Mouse (Mus musculus) heart, postnatal 0 days (tissue): ENCODE data around the gene Grem2. TPM values are rescaled to one million over a fixed set of nuclear protein-coding genes. Genes with fewer than 3 reads are reported as not detected.

Experiments used
- ATAC-seq: fragments of 200-750 bp; cut with Nextera tagmentation; 2 replicates; pipeline ENCODE4 v1.8.0; 2017; ENCODE audit warnings: low read depth, moderate number of reproducible peaks, moderate library complexity; ENCODE audit not compliant: insufficient read depth
- DNase-seq: peaks from one replicate; pipeline ENCODE4 v3.0.0-alpha.2; 2016; ENCODE audit warnings: low spot score
- H3K27ac ChIP-seq: fragments of 300-500 bp; sonication (generic); 2 replicates; pipeline ENCODE4 v1.5.1; 2014; ENCODE audit warnings: low read depth, mild to moderate bottlenecking
- H3K27me3 ChIP-seq: fragments of 300-500 bp; sonication (generic); 2 replicates; pipeline ENCODE4 v1.6.1; 2014; ENCODE audit warnings: low read length, mixed read lengths; ENCODE audit not compliant: control insufficient read depth, insufficient read depth
- H3K36me3 ChIP-seq: fragments of 300-500 bp; sonication (generic); replicated peaks from 2 replicates; pipeline ENCODE4 v1.6.1; 2014; ENCODE audit warnings: low read length, mixed read lengths; ENCODE audit not compliant: control insufficient read depth, insufficient read depth
- H3K4me1 ChIP-seq: fragments of 300-500 bp; sonication (generic); 2 replicates; pipeline ENCODE4 v1.6.1; 2014; ENCODE audit warnings: antibody characterized with exemption; ENCODE audit not compliant: control insufficient read depth, insufficient read depth
- H3K4me2 ChIP-seq: fragments of 300-500 bp; sonication (generic); 2 replicates; pipeline ENCODE4 v1.6.1; 2014; ENCODE audit warnings: low read depth, mild to moderate bottlenecking, low read length, moderate library complexity
- H3K4me3 ChIP-seq: fragments of 300-500 bp; sonication (generic); 2 replicates; pipeline ENCODE4 v1.5.1; 2014; ENCODE audit warnings: low read depth, low read length
- H3K9ac ChIP-seq: fragments of 300-500 bp; sonication (generic); replicated peaks from 2 replicates; pipeline ENCODE4 v1.6.1; 2014; ENCODE audit warnings: low read depth, low read length, mixed read lengths
- H3K9me3 ChIP-seq: fragments of 300-500 bp; sonication (generic); replicated peaks from 2 replicates; pipeline ENCODE4 v1.6.1; 2016; ENCODE audit warnings: low read length; ENCODE audit not compliant: control insufficient read depth
- CTCF ChIP-seq: IDR thresholded peaks from 2 replicates; pipeline ENCODE4 v1.5.1; 2016; ENCODE audit warnings: antibody characterized with exemption, control low read depth, low read depth
- EP300 ChIP-seq: IDR thresholded peaks from 2 replicates; pipeline ENCODE4 v1.6.1; 2016; ENCODE audit warnings: antibody characterized with exemption, low read depth
- WGBS: fragments of 180-500 bp; shearing (Covaris S2); extraction: QIAGEN DNeasy Blood & Tissue Kit; methylation state at CpG from one replicate; pipeline ENCODE4 v1.1.7; 2014; 5-methylcytosine and 5-hydroxymethylcytosine counted together
- polyA plus RNA-seq: library from polyadenylated mRNA; unstranded; fragments of >200 nt; fragmentation: Nextera tagmentation; extraction: Ambion mirVana; gene quantifications from 2 replicates; pipeline ENCODE4 v1.2.1, GENCODE M21; 2015
- total RNA-seq: library from RNA; depleted of rRNA; stranded (reverse); fragments of >200 nt; gene quantifications from 2 replicates; pipeline ENCODE4 v1.2.3, GENCODE M21; 2014; ENCODE audit warnings: low replicate concordance

The Grem2 gene
- total and polyA plus RNA-seq, 2 experiments from 2014 or later, result 0.08 TPM; not detected in 1

DNA sequence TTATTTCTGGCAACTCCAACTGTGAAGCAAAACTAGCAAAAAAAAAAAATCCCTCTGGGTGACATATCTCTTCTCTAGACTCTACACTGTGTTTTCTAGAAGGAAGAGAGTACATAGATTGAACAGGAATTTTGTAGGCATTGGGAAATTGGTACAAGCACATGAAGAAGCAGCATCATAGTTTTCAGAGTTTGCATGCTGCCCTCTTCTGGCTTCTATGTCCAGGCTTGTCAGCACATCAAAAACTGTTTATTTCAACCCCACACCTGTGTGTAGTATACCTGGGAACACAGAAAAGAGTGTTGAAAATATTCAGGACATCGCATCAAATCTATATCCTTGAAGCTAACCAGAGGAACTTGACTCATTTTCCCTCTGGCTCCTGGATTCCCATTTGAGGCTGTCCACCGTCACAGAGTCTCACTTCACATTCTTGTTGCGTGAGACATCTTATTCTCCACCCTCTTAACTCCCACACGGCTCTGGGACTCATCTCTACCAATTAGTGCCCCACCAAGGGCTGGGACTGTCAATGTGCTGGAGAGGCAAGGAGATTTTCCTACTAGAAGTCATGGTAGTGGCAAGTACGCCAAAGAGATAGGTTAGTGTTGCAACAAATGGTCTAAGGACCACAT, 3.3 kb downstream of the Grem2 start:
- H3K27ac ChIP-seq, result no peak overlapping the region
- no peaks in the 10 kb centered on the region for H3K9me3 ChIP-seq
- H3K4me3 ChIP-seq, result no peak overlapping the region
- no peak overlapping the region for H3K9ac ChIP-seq
- no peak for ATAC-seq
- no peaks in the 10 kb centered on the region for H3K36me3 ChIP-seq
- WGBS, result 63% methylated on average over 5 of the region's 5 CpGs
- TF ChIP-seq EP300 (no peak), CTCF (no peak)
- DNase-seq, result no peak
- no peak overlapping the region for H3K4me2 ChIP-seq
- no peaks in the 10 kb centered on the region for H3K4me1 ChIP-seq
- no peaks in the 10 kb centered on the region; the same call in 1 of the 2 replicates for H3K27me3 ChIP-seq

DNA sequence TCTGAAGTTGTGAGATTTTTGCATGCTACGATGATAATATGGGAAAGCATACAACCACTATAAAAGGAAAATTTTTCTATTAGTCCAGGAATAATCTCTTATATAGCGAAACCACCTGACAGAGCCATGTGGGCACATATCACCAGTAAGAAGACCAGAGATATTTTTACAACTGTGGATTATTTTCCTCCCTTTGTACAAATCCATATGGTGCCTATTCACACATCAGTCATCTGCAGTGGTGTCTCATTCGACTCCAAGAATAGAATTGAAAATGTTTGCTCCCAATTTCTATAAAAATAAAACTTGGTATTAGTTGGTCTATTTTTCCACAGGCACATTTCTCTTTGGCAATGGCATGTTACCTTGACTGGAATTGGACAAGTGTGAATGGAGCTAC, 11.8 kb downstream of the Grem2 start:
- Histone ChIP-seq H3K9ac (no peak overlapping the region), H3K9me3 (no peaks in the 10 kb centered on the region), H3K4me2 (no peak overlapping the region), H3K27me3 (no peaks in the 10 kb centered on the region), H3K4me3 (no peak overlapping the region), H3K36me3 (no peaks in the 10 kb centered on the region), H3K4me1 (no peaks in the 10 kb centered on the region), H3K27ac (no peak overlapping the region)
- TF ChIP-seq EP300, result no peak
- no peak for TF ChIP-seq CTCF
- ATAC-seq, result no peak
- WGBS, result 74% methylated on average over 3 of the region's 3 CpGs
- DNase-seq, result no peak

GRCm38 (mm10) chr1:174908232-174908631, 13.4 kb downstream of the Grem2 start:
- ATAC-seq (no peak), DNase-seq (no peak)
- no peaks in the 10 kb centered on the region for H3K4me1 ChIP-seq
- no peak overlapping the region for H3K27ac ChIP-seq
- TF ChIP-seq CTCF, result no peak
- no peak for TF ChIP-seq EP300
- no peak overlapping the region for H3K9ac ChIP-seq
- no peaks in the 10 kb centered on the region for H3K9me3 ChIP-seq
- no peaks in the 10 kb centered on the region for H3K36me3 ChIP-seq
- H3K4me3 ChIP-seq, result no peak overlapping the region
- no peak overlapping the region for H3K4me2 ChIP-seq
- 68% methylated on average over 5 of the region's 5 CpGs for WGBS
- H3K27me3 ChIP-seq, result no peaks in the 10 kb centered on the region

DNA sequence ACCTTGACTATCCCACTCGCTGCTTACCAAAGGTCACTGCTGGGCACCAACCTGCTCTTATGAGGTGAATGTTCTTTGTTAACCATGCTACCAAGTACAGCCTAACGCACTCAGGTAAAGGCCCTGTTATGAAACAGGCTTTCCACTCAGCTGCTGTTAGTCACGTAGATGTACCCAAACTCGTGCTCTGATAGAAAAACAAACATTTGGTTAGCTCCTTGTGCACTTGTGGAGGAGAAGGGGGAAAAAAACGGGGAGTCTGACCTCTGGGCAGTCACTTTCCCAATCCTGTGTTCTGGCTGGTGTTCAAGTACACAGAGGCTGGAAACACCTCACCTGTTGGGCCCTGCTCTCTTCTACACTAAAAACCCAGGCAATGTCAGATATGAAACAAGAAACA, 14.0 kb downstream of the Grem2 start:
- no peak for TF ChIP-seq EP300
- no peak for TF ChIP-seq CTCF
- 66% methylated on average over 5 of the region's 5 CpGs for WGBS
- H3K27ac ChIP-seq, result no peak overlapping the region

GRCm38 (mm10) chr1:174902755-174903154, 18.9 kb downstream of the Grem2 start:
- WGBS, result 42% methylated on average over 1 of the region's 1 CpGs
- H3K4me3 ChIP-seq, result no peak overlapping the region
- DNase-seq (no peak), ATAC-seq (no peak)
- no peak overlapping the region for H3K27ac ChIP-seq
- H3K27me3 ChIP-seq, result no peaks in the 10 kb centered on the region
- H3K4me1 ChIP-seq, result no peaks in the 10 kb centered on the region
- no peak for TF ChIP-seq CTCF
- TF ChIP-seq EP300, result no peak
- H3K4me2 ChIP-seq, result no peak overlapping the region
- no peaks in the 10 kb centered on the region for H3K9me3 ChIP-seq
- no peaks in the 10 kb centered on the region for H3K36me3 ChIP-seq
- H3K9ac ChIP-seq, result no peak overlapping the region

More for the DNA sequence above, 14.0 kb downstream of the Grem2 start:
- Histone ChIP-seq H3K4me1 (no peaks in the 10 kb centered on the region), H3K36me3 (no peaks in the 10 kb centered on the region), H3K9me3 (no peaks in the 10 kb centered on the region), H3K27me3 (no peaks in the 10 kb centered on the region), H3K4me2 (no peak overlapping the region), H3K4me3 (no peak overlapping the region), H3K9ac (no peak overlapping the region)
- DNase-seq, result no peak
- no peak for ATAC-seq

- Histone ChIP-seq H3K4me2 (no peak overlapping the region), H3K9me3 (no peaks in the 10 kb centered on the region), H3K27me3 (no peaks in the 10 kb centered on the region), H3K27ac (no peak overlapping the region), H3K9ac (no peak overlapping the region), H3K4me3 (no peak overlapping the region), H3K4me1 (no peaks in the 10 kb centered on the region), H3K36me3 (no peaks in the 10 kb centered on the region)
- no peak for ATAC-seq
- WGBS, result 79% methylated on average over 7 of the region's 7 CpGs
- no peak for DNase-seq
- TF ChIP-seq EP300 (no peak), CTCF (no peak)
Measured at GRCm38 (mm10) chr1:174892471-174892870, 29.1 kb downstream of the Grem2 start.
